Mouse (Mus musculus) kidney, postnatal 10 days (tissue): Measurements from ENCODE around the gene Slc52a3.

Experiments used
- DNase-seq: peaks from one replicate; pipeline ENCODE4 v3.0.0; 2021; ENCODE audit warnings: mixed read lengths

The Slc52a3 gene

DNA sequence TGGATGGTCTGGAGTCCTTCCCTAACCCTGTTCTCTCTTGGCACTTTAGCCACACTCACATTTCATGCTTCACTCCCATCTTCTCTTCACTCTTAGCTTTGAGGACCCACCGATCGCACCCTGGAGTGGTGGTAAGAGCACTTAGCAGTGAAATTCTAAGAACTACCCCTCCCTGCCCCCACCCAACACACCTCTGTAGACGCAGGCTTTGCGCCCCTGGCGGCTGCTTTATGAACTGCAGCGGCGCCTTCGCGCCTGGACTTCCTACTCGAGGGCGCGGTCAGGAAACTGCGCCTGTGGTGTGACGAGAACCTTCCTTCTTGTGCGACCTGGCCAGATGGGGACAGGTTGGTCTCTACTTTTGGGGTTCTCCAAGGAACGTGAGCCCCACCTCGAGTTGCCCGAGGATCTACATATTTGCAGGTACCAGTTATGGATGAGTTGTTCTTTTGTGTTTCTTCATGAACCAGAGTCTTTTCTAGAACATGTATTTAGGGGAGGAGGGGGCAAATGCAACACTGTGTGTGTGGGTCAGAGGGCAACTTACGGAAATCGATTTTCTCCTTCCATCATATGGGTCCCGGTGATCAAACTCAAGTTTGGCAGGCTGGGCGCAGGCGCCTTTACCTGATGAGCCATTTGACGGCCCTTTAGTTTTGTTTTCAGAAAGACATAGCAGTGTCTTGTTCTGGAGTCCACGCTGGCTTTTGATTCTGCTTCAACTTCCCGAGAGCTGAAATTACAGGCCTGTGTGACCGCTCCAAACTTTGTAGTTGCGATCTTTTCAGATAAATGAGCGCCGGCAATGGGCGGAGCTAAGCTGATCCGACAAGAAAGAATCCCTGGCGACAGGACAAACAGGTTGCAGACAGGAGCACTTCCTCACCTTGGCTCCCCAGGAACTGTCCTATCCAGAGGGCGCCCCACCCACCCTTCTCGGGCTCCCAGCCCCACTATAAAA, at the start of gene Slc52a3:
TSS of gene Slc52a3 (plus strand) at position 283 of the 961 bp plus-strand sequence.
- DNase-seq, result peak; percentile 95

DNA sequence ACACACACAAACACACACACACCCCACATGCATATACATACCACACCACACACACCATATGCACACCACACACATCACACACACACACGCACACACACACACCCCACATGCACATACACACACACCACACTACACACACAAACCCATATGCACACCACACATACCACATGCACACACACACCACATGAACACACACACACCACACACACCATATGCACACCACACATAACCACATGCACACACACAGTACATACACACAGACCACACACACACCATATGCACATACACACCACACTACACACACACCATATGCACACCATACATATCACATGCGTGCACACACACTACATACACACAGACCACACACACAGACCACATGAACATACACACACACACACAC, 48.7 kb upstream of the Slc52a3 start:
- DNase-seq, result no peak

- DNase-seq, result no peak
These were observed 48.0 kb upstream of the Slc52a3 start for GRCm38 (mm10) chr2:151948311-151948710.

DNA sequence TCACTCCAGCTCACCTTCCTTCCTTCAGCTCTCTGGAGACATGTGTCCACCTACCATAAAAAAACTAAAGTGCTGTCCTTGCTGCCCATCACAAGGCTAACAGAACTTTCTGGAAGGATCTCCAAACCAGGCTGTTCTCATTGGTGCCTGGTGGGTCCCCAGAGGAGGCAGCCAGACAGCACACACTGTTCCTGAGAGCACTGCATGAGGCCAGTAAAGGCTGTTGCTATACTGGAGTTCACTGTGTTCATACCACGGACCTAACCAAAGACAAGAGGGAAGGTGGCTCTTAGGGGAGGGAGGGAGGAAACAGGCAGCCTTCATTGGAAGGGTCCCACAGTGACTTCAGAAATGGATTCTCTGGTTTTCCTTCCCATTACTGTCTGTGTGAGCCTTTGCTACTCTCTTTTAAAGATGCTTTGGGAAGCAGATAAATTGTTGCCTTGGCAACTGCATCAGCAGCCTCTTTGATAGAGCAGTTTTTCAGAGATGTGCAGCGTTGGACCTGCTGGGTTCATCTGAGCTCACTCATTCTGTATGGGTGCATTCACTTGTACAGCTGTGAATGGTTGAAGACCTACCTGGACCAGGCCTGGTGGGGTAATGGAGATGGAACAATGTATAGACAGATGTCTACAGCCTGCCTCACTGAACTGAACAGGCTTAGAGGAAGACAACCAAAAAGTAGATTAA, 47.1 kb upstream of the Slc52a3 start:
- DNase-seq, result no peak

GRCm38 (mm10) chr2:151953665-151954064, 42.6 kb upstream of the Slc52a3 start:
- no peak for DNase-seq

GRCm38 (mm10) chr2:151956500-151957137, 39.7 kb upstream of the Slc52a3 start:
- DNase-seq, result no peak

GRCm38 (mm10) chr2:151959274-151959673, 37.0 kb upstream of the Slc52a3 start:
- no peak for DNase-seq

DNA sequence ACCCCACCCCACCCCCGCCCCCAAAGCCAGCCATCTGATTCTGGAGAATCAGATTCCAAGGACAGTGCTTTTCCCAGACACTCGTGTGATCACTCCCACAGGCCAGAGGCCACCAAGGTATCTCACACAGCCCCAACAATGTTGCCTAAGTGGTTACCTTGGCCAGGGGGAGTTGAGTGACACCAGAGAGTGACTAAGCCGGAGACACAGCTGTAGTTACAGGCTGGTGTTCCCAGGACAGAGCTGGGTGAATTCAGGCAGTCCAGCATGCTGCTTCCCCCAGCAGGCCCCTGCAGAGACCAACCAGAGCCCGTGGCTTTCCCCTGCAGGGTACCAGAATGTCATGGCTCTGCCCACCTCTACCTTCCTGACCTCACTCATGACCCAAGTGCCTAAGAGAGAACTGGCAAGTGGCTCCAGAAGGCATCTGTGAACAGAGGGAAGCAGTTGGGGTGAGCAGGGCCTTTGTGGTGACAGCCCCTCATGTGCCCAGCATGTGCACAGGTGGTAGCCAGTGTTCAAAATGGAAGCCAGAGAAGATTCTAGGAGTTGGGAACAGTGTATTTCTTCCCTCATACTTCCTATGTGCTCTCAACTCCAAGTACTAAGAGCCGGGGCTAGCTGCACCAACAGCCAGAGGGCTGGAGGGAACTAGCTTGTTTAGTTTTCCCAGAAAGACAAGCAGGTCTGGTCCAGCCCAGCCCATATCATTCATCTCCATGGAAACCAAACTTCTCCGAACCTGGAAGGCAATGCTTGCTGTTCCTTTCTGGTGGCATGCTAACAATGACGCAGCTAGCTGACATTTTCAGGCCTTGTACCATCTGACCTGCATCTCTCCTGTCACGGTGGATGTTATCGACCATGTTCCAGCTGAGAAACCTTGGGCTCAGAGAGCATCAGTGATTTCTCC, 34.8 kb upstream of the Slc52a3 start:
- DNase-seq, result no peak

GRCm38 (mm10) chr2:151962474-151962873, 33.8 kb upstream of the Slc52a3 start:
- peak; percentile 76 for DNase-seq

GRCm38 (mm10) chr2:151963319-151963718, 33.0 kb upstream of the Slc52a3 start:
- no peak for DNase-seq

DNA sequence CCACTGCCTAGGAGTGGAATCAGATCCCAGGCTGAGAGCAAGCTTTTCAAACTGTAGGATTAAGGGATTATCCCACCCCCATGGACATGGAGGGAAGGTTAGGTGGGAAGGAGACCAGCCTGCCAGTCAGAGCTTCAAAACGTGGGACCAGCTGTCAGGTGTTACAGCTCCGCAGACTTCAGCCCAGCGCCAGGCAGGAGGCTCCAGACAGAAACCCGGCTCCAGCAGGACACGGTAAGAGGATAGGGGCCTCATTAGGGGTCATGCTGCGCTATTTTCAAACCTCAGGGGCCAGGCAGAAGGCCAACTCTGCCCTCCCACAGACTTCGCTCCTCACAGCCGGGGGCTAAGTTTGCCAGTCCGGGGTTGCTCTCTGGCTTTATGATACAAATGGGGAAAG, 32.3 kb upstream of the Slc52a3 start:
- DNase-seq, result no peak

DNA sequence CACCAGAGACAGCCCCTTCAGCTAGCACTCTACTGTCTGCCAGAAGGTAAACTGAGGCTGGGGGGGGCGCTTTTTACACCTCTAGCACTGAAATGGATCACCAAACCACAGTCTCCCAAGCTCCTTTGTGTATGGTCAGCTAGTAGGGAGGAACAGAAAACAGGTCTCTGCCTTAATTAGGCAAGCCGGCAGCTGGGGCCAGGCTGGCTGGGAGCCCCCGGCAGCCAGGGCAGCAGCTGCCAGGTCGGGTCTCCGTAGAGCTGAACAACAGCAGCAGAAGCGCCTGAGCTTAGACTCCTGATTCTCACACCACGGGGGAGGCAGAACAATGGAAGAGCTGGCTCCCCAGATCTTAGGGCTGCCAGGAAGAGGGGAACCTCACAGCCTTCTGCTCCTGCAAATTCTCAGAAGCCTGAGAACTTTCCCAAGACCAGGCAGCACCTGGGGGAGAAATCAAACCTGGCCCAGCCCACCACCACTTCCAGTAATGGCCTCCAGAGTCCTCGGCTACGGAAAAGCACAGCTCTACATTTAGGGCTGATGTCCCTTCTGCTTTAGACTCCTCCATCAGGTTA, 29.0 kb upstream of the Slc52a3 start:
- no peak for DNase-seq

- no peak for DNase-seq
These were observed 28.5 kb upstream of the Slc52a3 start for GRCm38 (mm10) chr2:151967792-151968191.

DNA sequence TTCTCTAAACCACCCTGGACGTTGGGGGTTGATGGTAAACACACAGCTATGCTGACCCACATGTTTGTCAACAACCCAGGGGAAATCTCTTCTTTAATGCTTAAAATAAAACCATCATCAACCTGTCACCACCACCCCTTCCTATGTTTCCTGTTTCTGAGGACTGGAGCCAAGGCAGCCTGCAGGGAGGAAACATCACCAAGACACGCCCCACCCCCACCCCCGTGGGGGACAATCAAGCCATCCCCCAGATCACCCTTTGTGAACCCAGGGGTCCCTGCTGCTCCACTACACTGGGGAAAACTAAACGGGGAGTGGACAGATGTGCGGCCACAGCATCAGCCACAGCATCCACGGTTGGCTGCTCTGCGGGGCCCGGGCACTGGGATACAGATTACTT, 27.9 kb upstream of the Slc52a3 start:
- DNase-seq, result peak; percentile 70

GRCm38 (mm10) chr2:151968986-151969385, 27.3 kb upstream of the Slc52a3 start:
- no peak for DNase-seq

DNA sequence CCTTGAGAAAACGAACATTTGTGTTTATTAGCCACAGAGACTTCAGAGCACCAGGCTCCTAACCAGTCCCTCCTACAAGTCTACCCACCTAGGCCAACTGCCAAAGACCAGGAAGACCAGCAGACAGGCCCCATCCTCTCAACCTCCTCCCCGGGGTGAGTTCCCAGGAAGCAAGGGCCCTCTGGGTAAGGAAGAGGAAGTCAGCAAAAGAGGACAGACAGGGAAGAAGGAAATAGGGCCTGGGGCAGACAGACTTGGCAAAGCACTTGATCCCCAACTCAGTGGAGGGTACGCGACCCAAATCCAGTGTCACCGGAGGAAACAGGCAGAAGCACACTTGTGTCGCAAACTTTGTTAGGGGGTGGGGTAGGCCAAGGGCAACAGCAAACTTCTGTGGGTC, 26.9 kb upstream of the Slc52a3 start:
- no peak for DNase-seq

GRCm38 (mm10) chr2:151970191-151971172, 25.8 kb upstream of the Slc52a3 start:
- peak; percentile 89 for DNase-seq

DNA sequence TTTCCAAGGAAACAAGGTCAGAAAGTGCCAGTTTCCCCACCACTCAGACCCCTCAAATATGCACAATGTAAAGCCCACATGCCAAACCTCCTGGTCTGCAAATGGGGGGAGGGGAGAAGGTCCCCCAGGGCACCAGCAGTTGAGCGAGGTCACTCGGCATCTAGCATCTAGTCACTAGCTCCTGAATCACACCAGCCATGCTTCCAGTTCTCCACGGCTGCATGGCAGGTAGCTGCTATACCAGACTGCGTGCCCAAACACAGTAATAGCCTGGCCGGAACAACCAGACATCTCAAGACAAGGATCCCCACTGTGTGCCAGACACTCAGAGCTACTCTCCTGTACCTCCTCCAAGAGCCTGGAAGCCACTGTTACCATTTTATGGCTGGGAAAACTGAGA, 24.6 kb upstream of the Slc52a3 start:
- no peak for DNase-seq

DNA sequence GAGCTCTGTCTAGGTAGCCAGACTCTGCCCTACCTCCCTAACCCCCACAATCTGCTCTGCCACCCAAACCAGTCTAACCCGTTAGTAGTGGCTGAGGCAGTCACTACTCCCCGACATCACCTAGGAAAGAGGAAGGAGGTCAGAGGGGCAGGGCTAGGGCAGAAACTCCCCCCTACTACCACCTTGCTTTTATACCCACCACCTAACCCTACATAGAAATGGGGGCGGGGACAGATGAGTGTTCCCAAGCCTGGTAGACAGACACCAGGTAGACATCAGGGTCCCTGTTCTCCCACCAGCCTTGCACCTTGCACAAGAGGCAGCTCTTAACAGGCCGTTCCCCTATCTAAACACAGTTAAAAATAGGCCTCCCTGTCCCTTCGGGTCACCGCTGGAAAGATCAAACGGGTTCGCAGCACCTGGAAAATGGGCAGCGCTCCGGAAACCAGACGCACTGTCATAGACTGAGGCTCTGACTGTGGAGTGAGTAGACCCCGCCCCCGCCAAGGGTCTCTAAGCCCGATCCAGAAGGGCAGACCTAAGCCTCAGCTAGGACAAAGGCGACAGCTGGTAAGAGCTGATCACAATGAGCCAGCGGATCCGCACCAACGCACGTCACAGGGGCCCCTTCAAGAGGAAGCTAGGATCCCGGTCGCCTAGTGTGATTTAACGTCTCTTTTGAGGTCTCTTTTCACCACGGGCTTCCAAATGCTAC, 23.3 kb upstream of the Slc52a3 start:
- no peak for DNase-seq
